Mouse (Mus musculus) heart, embryonic 15.5 days (tissue): ENCODE results near the gene Rbm47. TPM values are rescaled to one million over a fixed set of nuclear protein-coding genes. Genes with fewer than 3 reads are reported as not detected.

Experiments
- ATAC-seq: fragments of 200-750 bp; cut with Nextera tagmentation; replicated peaks from 2 replicates; pipeline ENCODE4 v1.8.0; 2017; ENCODE audit warnings: low read depth, moderate TSS enrichment; ENCODE audit not compliant: insufficient number of reproducible peaks, insufficient read depth, low FRiP score
- H3K27ac ChIP-seq: fragments of 300-500 bp; sonication (generic); 2 replicates; pipeline ENCODE4 v1.5.1; 2015; ENCODE audit warnings: mild to moderate bottlenecking, inconsistent platforms
- H3K27me3 ChIP-seq: fragments of 300-500 bp; sonication (generic); 2 replicates; pipeline ENCODE4 v1.6.1; 2015; ENCODE audit warnings: inconsistent platforms
- H3K36me3 ChIP-seq: fragments of 300-500 bp; sonication (generic); 2 replicates; pipeline ENCODE4 v1.6.1; 2015; ENCODE audit warnings: mild to moderate bottlenecking, inconsistent platforms
- H3K4me1 ChIP-seq: fragments of 300-500 bp; sonication (generic); replicated peaks from 2 replicates; pipeline ENCODE4 v1.6.1; 2015; ENCODE audit warnings: inconsistent platforms
- H3K4me2 ChIP-seq: fragments of 300-500 bp; sonication (generic); 2 replicates; pipeline ENCODE4 v1.6.1; 2015; ENCODE audit warnings: inconsistent platforms, mild to moderate bottlenecking, moderate library complexity
- H3K4me3 ChIP-seq: fragments of 300-500 bp; sonication (generic); 2 replicates; pipeline ENCODE4 v1.5.1; 2015; ENCODE audit warnings: mild to moderate bottlenecking, inconsistent platforms
- H3K9ac ChIP-seq: fragments of 300-500 bp; sonication (generic); 2 replicates; pipeline ENCODE4 v1.6.1; 2015; ENCODE audit warnings: mild to moderate bottlenecking, inconsistent platforms
- H3K9me3 ChIP-seq: fragments of 300-500 bp; sonication (generic); replicated peaks from 2 replicates; pipeline ENCODE4 v1.6.1; 2016; ENCODE audit warnings: inconsistent platforms
- WGBS: fragments of 180-500 bp; shearing (Covaris S2); methylation state at CpG from one replicate; pipeline ENCODE4 v1.1.7; 2015; ENCODE audit warnings: mixed read lengths; 5-methylcytosine and 5-hydroxymethylcytosine counted together
- polyA plus RNA-seq: library from polyadenylated mRNA; unstranded; fragments of >200 nt; fragmentation: Nextera tagmentation; extraction: Ambion mirVana; gene quantifications from 2 replicates; pipeline ENCODE4 v1.2.1, GENCODE M21; 2015

Gene Rbm47
- polyA plus RNA-seq, 1 experiment from 2014 or later: 2.1 TPM

DNA sequence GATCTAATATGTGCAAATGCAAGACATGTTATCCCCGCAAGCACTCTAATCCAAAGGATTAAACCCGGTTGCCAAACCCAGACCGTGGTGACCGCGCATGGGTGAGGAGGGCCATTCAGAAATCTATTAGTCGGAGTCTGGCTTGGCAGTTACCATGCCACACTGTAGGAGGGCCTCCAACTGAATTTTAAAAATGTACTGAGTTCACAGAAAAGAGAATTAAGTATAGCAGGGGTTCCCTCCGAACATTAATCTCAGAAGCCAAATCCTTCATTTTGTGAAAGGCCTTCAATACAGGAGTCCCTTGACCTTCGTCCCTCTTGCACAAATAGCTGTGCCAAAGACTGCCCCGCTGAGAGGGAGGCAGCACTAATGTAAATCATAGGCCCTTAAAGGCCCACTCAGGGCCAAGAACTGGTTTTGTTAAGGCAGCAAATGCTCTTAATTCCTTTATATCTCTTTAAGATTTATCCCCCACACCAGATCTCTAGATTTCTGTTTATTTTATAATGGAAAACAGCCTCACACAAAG, 16.4 kb downstream of the Rbm47 start:
- H3K4me3 ChIP-seq: no peak overlapping the region
- no peak overlapping the region for H3K4me2 ChIP-seq
- no peak overlapping the region for H3K9ac ChIP-seq
- H3K4me1 ChIP-seq: peaks cover 2% of the 10 kb centered on the region
- WGBS: 82% methylated on average over 9 of the region's 9 CpGs
- peaks cover 15% of the 10 kb centered on the region for H3K27me3 ChIP-seq
- H3K36me3 ChIP-seq: no peaks in the 10 kb centered on the region
- no peak for ATAC-seq
- no peaks in the 10 kb centered on the region for H3K9me3 ChIP-seq
- H3K27ac ChIP-seq: no peak overlapping the region

DNA sequence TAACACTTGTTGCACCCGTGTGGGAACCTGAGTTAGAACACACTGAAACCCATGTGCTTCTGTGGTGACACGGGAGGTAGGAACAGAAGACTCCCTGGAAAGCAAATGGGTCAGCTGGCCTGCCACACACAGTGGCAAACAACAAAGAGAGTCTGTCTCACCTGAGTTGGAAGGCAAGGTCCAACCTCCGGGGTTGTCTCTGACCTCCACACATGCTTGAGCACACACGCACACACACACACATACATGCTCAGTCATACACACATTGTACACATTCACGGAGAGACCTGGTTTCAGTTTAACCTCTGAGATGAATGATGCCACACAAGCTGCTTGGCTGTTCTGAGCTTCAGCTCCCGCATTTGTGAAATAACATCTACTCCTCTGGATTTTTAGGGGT, 18.3 kb downstream of the Rbm47 start:
- Histone ChIP-seq H3K9ac (no peak overlapping the region), H3K27me3 (peaks cover 19% of the 10 kb centered on the region), H3K9me3 (no peaks in the 10 kb centered on the region), H3K4me2 (no peak overlapping the region), H3K27ac (no peak overlapping the region), H3K4me1 (peaks cover 7% of the 10 kb centered on the region), H3K4me3 (no peak overlapping the region), H3K36me3 (no peaks in the 10 kb centered on the region)
- no peak for ATAC-seq
- 83% methylated on average over 6 of the region's 6 CpGs for WGBS

- 40% methylated on average over 5 of the region's 5 CpGs for WGBS
- no peaks in the 10 kb centered on the region for H3K9me3 ChIP-seq
Measured at GRCm38 (mm10) chr5:66153486-66153885, 19.4 kb downstream of the Rbm47 start.

GRCm38 (mm10) chr5:66151301-66152188, 21.4 kb downstream of the Rbm47 start:
- H3K4me2 ChIP-seq: peak overlapping the region; percentile 72
- peak overlapping the region; percentile 51 for H3K4me3 ChIP-seq
- peaks cover 7% of the 10 kb centered on the region for H3K4me1 ChIP-seq
- peaks cover 25% of the 10 kb centered on the region for H3K27me3 ChIP-seq
- H3K9ac ChIP-seq: peak overlapping the region; percentile 42
- no peaks in the 10 kb centered on the region for H3K9me3 ChIP-seq
- H3K27ac ChIP-seq: peak overlapping the region; percentile 67
- ATAC-seq: peak; percentile 62; the same call in 1 of the 2 replicates
- 17% methylated on average over 37 of the region's 37 CpGs for WGBS
- H3K36me3 ChIP-seq: no peaks in the 10 kb centered on the region

More at GRCm38 (mm10) chr5:66153486-66153885, 19.4 kb downstream of the Rbm47 start:
- H3K27me3 ChIP-seq: peaks cover 23% of the 10 kb centered on the region
- H3K9ac ChIP-seq: no peak overlapping the region
- no peak overlapping the region for H3K27ac ChIP-seq
- H3K4me3 ChIP-seq: no peak overlapping the region
- no peaks in the 10 kb centered on the region for H3K36me3 ChIP-seq
- peaks cover 7% of the 10 kb centered on the region for H3K4me1 ChIP-seq
- no peak overlapping the region for H3K4me2 ChIP-seq
- ATAC-seq: no peak

- under 1% methylated on average over 43 of the region's 43 CpGs for WGBS
- peak overlapping the region; percentile 67 for H3K27ac ChIP-seq
- peak overlapping the region; percentile 72 for H3K4me2 ChIP-seq
- peak overlapping the region; percentile 42 for H3K9ac ChIP-seq
- H3K27me3 ChIP-seq: peaks cover 25% of the 10 kb centered on the region
- H3K4me1 ChIP-seq: peaks cover 7% of the 10 kb centered on the region
- no peaks in the 10 kb centered on the region for H3K9me3 ChIP-seq
- peak overlapping the region; percentile 51 for H3K4me3 ChIP-seq
- peak; percentile 69 for ATAC-seq
- H3K36me3 ChIP-seq: no peaks in the 10 kb centered on the region
Measured at GRCm38 (mm10) chr5:66150706-66151300, 22.1 kb downstream of the Rbm47 start.

DNA sequence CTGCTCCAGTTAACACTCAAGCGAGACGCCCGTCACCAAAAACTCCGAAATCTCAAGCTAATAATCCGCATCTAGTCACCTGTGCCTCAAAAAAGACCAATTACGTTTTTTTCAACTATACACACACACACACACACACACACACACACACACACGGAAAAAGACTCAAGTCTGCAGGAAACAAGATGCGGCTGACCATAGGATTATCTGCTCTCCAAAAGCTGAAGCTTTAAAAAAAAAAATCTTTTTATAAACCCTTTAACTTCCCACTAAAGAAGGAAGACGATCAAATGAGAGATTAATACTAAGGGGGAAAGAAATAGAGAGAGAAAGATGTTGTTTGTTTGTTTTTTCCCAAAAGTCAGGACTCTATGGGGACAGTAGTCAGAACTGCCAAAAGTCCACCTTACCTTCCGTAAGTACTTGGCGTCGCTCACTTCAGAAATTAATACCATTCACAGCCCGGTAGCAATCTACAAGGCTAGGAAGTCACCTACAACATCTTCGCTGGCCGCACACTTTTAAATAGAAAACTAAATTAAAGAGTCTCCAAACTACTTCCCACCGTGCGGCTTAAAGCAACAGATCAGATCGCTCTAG, 22.7 kb downstream of the Rbm47 start:
- Histone ChIP-seq H3K4me1 (peaks cover 7% of the 10 kb centered on the region), H3K9ac (peak overlapping the region; percentile 42; the same call in 1 of the 2 replicates), H3K9me3 (no peaks in the 10 kb centered on the region), H3K27ac (peak overlapping the region; percentile 67; the same call in 1 of the 2 replicates), H3K27me3 (peaks cover 25% of the 10 kb centered on the region), H3K36me3 (no peaks in the 10 kb centered on the region), H3K4me3 (peak overlapping the region; percentile 51), H3K4me2 (peak overlapping the region; percentile 72)
- 3% methylated on average over 18 of the region's 18 CpGs for WGBS
- no peak for ATAC-seq

DNA sequence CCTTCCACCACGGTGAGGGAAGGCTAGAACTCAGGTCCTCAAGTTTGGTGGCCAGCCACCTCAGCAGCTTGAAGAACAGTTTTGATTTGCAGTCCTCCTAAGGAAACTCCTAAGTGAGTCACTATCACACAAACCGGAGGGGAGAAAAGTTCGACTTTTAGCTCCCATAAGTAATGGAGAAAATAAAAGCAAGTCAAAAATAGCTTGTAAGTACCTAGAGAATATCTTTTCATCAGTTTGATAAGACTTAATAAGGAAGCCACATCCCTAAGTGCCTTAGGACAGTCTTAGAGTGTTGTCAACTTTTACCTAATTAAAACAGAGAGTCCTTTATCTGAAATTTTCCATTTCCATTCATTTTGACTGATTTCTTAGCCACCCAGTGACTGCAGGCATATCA, 23.3 kb downstream of the Rbm47 start:
- 38% methylated on average over 3 of the region's 3 CpGs for WGBS
- Histone ChIP-seq H3K9ac (no peak overlapping the region), H3K4me2 (peak overlapping the region; percentile 72), H3K4me1 (peaks cover 7% of the 10 kb centered on the region), H3K27me3 (peaks cover 24% of the 10 kb centered on the region), H3K36me3 (no peaks in the 10 kb centered on the region), H3K27ac (no peak overlapping the region), H3K9me3 (no peaks in the 10 kb centered on the region), H3K4me3 (peak overlapping the region; percentile 51)
- ATAC-seq: no peak

DNA sequence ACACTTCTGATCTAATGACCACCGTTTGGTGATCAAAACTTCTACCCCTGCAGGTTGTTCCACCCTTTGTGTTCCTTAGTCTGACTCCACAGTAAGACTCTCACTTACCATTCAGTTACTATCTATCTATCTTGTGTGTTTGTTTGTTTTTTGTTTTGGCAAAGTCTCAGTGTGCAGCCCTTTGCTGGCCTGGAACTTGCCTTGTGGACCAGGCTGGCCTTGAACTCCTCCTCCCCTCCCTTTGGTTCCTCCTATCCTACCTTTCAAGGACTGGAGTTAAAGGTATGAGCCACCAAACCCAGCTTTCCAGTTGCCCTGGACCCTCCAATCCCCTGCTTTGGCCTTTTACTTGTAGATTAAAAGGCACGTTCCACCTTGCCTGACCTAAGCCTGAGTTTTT, 23.8 kb downstream of the Rbm47 start:
- ATAC-seq: no peak
- 75% methylated on average over 2 of the region's 2 CpGs for WGBS
- no peaks in the 10 kb centered on the region for H3K9me3 ChIP-seq
- no peak overlapping the region for H3K4me3 ChIP-seq
- H3K4me2 ChIP-seq: peak overlapping the region; percentile 2; the same call in 1 of the 2 replicates
- H3K4me1 ChIP-seq: peaks cover 7% of the 10 kb centered on the region
- no peak overlapping the region for H3K27ac ChIP-seq
- no peaks in the 10 kb centered on the region for H3K36me3 ChIP-seq
- no peak overlapping the region for H3K9ac ChIP-seq
- H3K27me3 ChIP-seq: peaks cover 20% of the 10 kb centered on the region

- 92% methylated on average over 3 of the region's 3 CpGs for WGBS
- Histone ChIP-seq H3K27ac (no peak overlapping the region), H3K4me1 (peaks cover 7% of the 10 kb centered on the region), H3K9ac (no peak overlapping the region), H3K27me3 (peaks cover 18% of the 10 kb centered on the region), H3K9me3 (no peaks in the 10 kb centered on the region), H3K4me3 (no peak overlapping the region), H3K4me2 (no peak overlapping the region), H3K36me3 (no peaks in the 10 kb centered on the region)
- ATAC-seq: no peak
Measured at GRCm38 (mm10) chr5:66147313-66147712, 25.6 kb downstream of the Rbm47 start.

GRCm38 (mm10) chr5:66145583-66145982, 27.3 kb downstream of the Rbm47 start:
- no peak for ATAC-seq
- Histone ChIP-seq H3K9me3 (no peaks in the 10 kb centered on the region), H3K36me3 (no peaks in the 10 kb centered on the region), H3K27me3 (peaks cover 6% of the 10 kb centered on the region; the same call in 1 of the 2 replicates), H3K4me1 (no peaks in the 10 kb centered on the region), H3K27ac (no peak overlapping the region), H3K4me2 (no peak overlapping the region), H3K4me3 (no peak overlapping the region), H3K9ac (no peak overlapping the region)
- 87% methylated on average over 5 of the region's 5 CpGs for WGBS
